Mouse (Mus musculus) G1E (cell line): ENCODE data around the gene Clec12b.

Experiments
- CTCF ChIP-seq: IDR thresholded peaks from 2 replicates; pipeline ENCODE4 v1.5.1; 2012; ENCODE audit warnings: low read depth, low read length, inconsistent platforms, mixed read lengths
- GATA1 ChIP-seq: IDR thresholded peaks from 2 replicates; pipeline ENCODE4 v1.6.1; 2012; ENCODE audit warnings: borderline replicate concordance, low read length, inconsistent platforms, mixed read lengths

- TF ChIP-seq GATA1 (no peak), CTCF (no peak)
Measured at GRCm38 (mm10) chr6:129393087-129393720, 7.5 kb upstream of the Clec12b start.
